7 mouse cellular contexts compared by ENCODE assay signal in the genomic region with DNA sequence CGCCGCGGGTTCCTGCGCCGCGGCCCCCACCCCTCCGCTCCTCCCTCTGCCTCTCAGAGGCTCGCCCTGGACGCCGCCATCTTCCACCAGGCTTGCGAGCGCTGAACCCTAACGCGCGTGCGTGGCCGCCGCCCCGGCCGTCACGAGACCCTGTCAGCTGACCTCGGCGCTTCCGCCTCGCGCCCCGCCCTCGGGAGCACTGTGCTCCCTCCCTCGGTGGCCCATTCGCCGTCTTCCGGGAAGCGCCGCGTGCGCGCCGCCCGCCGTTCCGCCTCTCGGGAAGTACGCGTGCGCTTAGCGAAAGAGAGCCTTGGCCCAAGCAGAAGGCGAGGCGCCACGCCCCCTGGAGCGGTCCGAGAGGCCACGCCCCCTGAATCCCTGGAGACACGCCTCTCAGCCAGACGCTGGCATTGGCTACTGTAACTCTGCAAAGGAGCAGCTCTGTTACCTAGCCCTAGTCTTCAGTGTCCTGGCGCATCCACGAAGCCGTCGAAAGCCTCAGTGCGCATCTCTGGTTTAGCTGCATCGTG. TPM values are rescaled to one million over a fixed set of nuclear protein-coding genes. Genes with fewer than 3 reads are reported as not detected.
DNase-seq lines count a peak whose midpoint lies in the region; ATAC-seq lines count a peak whose summit lies in the region.

A gene (minus strand): TSS at position 108 of the 530 bp plus-strand sequence.

- DNase-seq in adrenal gland, postnatal 14 days = peak; percentile 99
- DNase-seq in embryonic facial prominence, embryonic 11.5 days (ENCODE audit: low spot score) = peak; percentile 97
- DNase-seq in kidney, adult 11 months = peak; percentile 99
- DNase-seq in limb, embryonic 10.5 days (ENCODE audit: low spot score) = peak; percentile 99
- peak; percentile 96 for DNase-seq in spleen, adult 12 weeks (ENCODE audit: low spot score)

- WGBS in embryonic facial prominence, embryonic 11.5 days = under 1% methylated on average over 60 of the region's 60 CpGs
- WGBS in limb, embryonic 10.5 days = under 1% methylated on average over 60 of the region's 60 CpGs
- WGBS in midbrain, embryonic 13.5 days = under 1% methylated on average over 58 of the region's 60 CpGs

- peak within 1 kb of the TSS; percentile 72 for H3K9ac ChIP-seq in embryonic facial prominence, embryonic 11.5 days (replicated peaks; ENCODE audit: low read length)
- peak within 1 kb of the TSS; percentile 94 for H3K9ac ChIP-seq in midbrain, embryonic 13.5 days (replicated peaks)

- no peaks in the 10 kb centered on the region for H3K4me1 ChIP-seq in embryonic facial prominence, embryonic 11.5 days (ENCODE audit: control insufficient read depth, insufficient read depth, low read length)
- peaks cover 23% of the 10 kb centered on the region for H3K4me1 ChIP-seq in limb, embryonic 10.5 days
- peaks cover 27% of the 10 kb centered on the region for H3K4me1 ChIP-seq in midbrain, embryonic 13.5 days (replicated peaks)

- peak; percentile 97 for ATAC-seq in embryonic facial prominence, embryonic 11.5 days (replicated peaks; ENCODE audit: insufficient number of reproducible peaks, low FRiP score, low TSS enrichment, low read depth)
- peak; percentile 92 for ATAC-seq in granulocyte monocyte progenitor cell, adult 5-6 weeks (replicated peaks; ENCODE audit: poor library complexity, severe bottlenecking)
- ATAC-seq in midbrain, embryonic 13.5 days = peak; percentile 97

- H3K27me3 ChIP-seq in embryonic facial prominence, embryonic 11.5 days (ENCODE audit: control insufficient read depth, insufficient read depth, low read length) = no peaks in the 10 kb centered on the region
- no peaks in the 10 kb centered on the region for H3K27me3 ChIP-seq in limb, embryonic 10.5 days (ENCODE audit: low read depth, poor library complexity, severe bottlenecking)
- no peaks in the 10 kb centered on the region for H3K27me3 ChIP-seq in midbrain, embryonic 13.5 days

- peak within 1 kb of the TSS; percentile 54 for H3K4me2 ChIP-seq in embryonic facial prominence, embryonic 11.5 days (ENCODE audit: low read depth, low read length)
- H3K4me2 ChIP-seq in midbrain, embryonic 13.5 days (replicated peaks) = peak within 1 kb of the TSS; percentile 88

- no peaks in the 10 kb centered on the region for H3K36me3 ChIP-seq in embryonic facial prominence, embryonic 11.5 days (replicated peaks; ENCODE audit: control insufficient read depth, insufficient read depth, low read depth, low read length)
- 0 out of 2 replicates have a peak, but pooled peaks cover 3% of the 10 kb centered on the region for H3K36me3 ChIP-seq in limb, embryonic 10.5 days
- H3K36me3 ChIP-seq in midbrain, embryonic 13.5 days = no peaks in the 10 kb centered on the region

- H3K4me3 ChIP-seq in embryonic facial prominence, embryonic 11.5 days (ENCODE audit: low read depth, low read length) = peak within 1 kb of the TSS; percentile 88
- peak within 1 kb of the TSS; percentile 78 for H3K4me3 ChIP-seq in limb, embryonic 10.5 days
- peak within 1 kb of the TSS; percentile 97 for H3K4me3 ChIP-seq in midbrain, embryonic 13.5 days (replicated peaks)

- peak within 1 kb of the TSS; percentile 43; the same call in 1 of the 2 replicates for H3K27ac ChIP-seq in embryonic facial prominence, embryonic 11.5 days (replicated peaks; ENCODE audit: low read depth, low read length)
- peak within 1 kb of the TSS; percentile 92 for H3K27ac ChIP-seq in limb, embryonic 10.5 days
- H3K27ac ChIP-seq in midbrain, embryonic 13.5 days = peak within 1 kb of the TSS; percentile 90

- H3K9me3 ChIP-seq in embryonic facial prominence, embryonic 11.5 days (replicated peaks; ENCODE audit: control insufficient read depth, low read length) = no peaks in the 10 kb centered on the region
- H3K9me3 ChIP-seq in limb, embryonic 10.5 days (replicated peaks) = no peaks in the 10 kb centered on the region
- H3K9me3 ChIP-seq in midbrain, embryonic 13.5 days = no peaks in the 10 kb centered on the region

RNA-seq across cellular contexts. Expression of the gene that starts here (rescaled TPM):
- 39.8 and 43.7 TPM in 2 replicates for total RNA-seq in adrenal gland, postnatal 14 days (2021)
- polyA plus RNA-seq in embryonic facial prominence, embryonic 11.5 days (2014; fragmentation: Nextera tagmentation; extraction: Ambion mirVana) = 20.4 and 23.4 TPM in 2 replicates
- 62.3 and 102 TPM in 2 replicates for total RNA-seq in granulocyte monocyte progenitor cell, adult 5-6 weeks (2014; fragmentation: Nextera tagmentation)
- total RNA-seq in granulocyte monocyte progenitor cell, adult 5-6 weeks (2017) = 48.9 and 53.9 TPM in 2 replicates
- polyA plus RNA-seq in limb, embryonic 10.5 days (2016; fragmentation: Nextera tagmentation; extraction: Ambion mirVana) = 17.9 and 21.8 TPM in 2 replicates
- 18.9 and 19.2 TPM in 2 replicates for polyA plus RNA-seq in midbrain, embryonic 13.5 days (2015; fragmentation: Nextera tagmentation; extraction: Ambion mirVana)

Comparison
In these comparisons a context has a peak if more than half of its experiments do, and no peak if none do; other contexts are left out.
1. Peak in every context shown above with its lines: DNase-seq, ATAC-seq, H3K4me3 ChIP-seq and H3K27ac ChIP-seq.